Mouse (Mus musculus) myocyte (in vitro differentiated cells): ENCODE data around the gene Sfxn2.

Source experiments
- E2F4 ChIP-seq: IDR thresholded peaks from one replicate; pipeline ENCODE4 v1.6.1; 2011; ENCODE audit warnings: mild to moderate bottlenecking, control low read depth, moderate library complexity; ENCODE audit not compliant: insufficient read depth
- MAX ChIP-seq: IDR thresholded peaks from one replicate; pipeline ENCODE4 v1.6.1; 2011; ENCODE audit warnings: low read depth, mild to moderate bottlenecking, control low read depth
- MYOG ChIP-seq, 3 experiments: IDR thresholded peaks; one replicate each; pipeline ENCODE4 v1.6.1; 2011; ENCODE audit warnings: control low read depth in 2 of 3, low read depth in 2 of 3, mild to moderate bottlenecking in 2 of 3; ENCODE audit not compliant: insufficient read length in 2 of 3, control insufficient read depth in 1 of 3, insufficient read depth in 1 of 3
- POLR2A ChIP-seq: IDR thresholded peaks from one replicate; pipeline ENCODE4 v1.6.1; 2011; ENCODE audit warnings: low read depth, mild to moderate bottlenecking, control low read depth, moderate library complexity; ENCODE audit not compliant: insufficient read length
- REST ChIP-seq: IDR thresholded peaks from one replicate; pipeline ENCODE4 v1.6.1; 2011; ENCODE audit warnings: mild to moderate bottlenecking, control low read depth, moderate library complexity; ENCODE audit not compliant: insufficient read depth, insufficient read length
- SRF ChIP-seq: IDR thresholded peaks from one replicate; pipeline ENCODE4 v1.6.1; 2011; ENCODE audit warnings: low read depth; ENCODE audit not compliant: control insufficient read depth, insufficient read length
- TCF12 ChIP-seq: IDR thresholded peaks from one replicate; pipeline ENCODE4 v1.6.1; 2011; ENCODE audit warnings: mild to moderate bottlenecking, control low read depth; ENCODE audit not compliant: poor library complexity, insufficient read depth, severe bottlenecking
- TCF3 ChIP-seq: IDR thresholded peaks from one replicate; pipeline ENCODE4 v1.6.1; 2011; ENCODE audit warnings: low read depth, control low read depth; ENCODE audit not compliant: insufficient read length
- USF1 ChIP-seq: IDR thresholded peaks from one replicate; pipeline ENCODE4 v1.6.1; 2011; ENCODE audit warnings: low read depth, mild to moderate bottlenecking, control low read depth, moderate library complexity

- TF ChIP-seq POLR2A, result no peak
- no peak for TF ChIP-seq MAX
- no peak for TF ChIP-seq USF1
- TF ChIP-seq E2F4, result no peak
- no peak for TF ChIP-seq TCF12
- peak in 2 of 3 experiments; percentile 68 to 74 for TF ChIP-seq MYOG (IDR thresholded peaks at IDR 0.05; ENCODE audit: control insufficient read depth in 1 of 3, insufficient read depth in 1 of 3, insufficient read length in 2 of 3, low read depth in 2 of 3)
- TF ChIP-seq SRF, result no peak
- TF ChIP-seq REST, result no peak
- TF ChIP-seq TCF3, result no peak
These were observed 45.3 kb upstream of the Sfxn2 start for GRCm38 (mm10) chr19:46527632-46528528.
